Mouse (Mus musculus) lung, postnatal 25 days (tissue): Measurements from ENCODE around the gene Rbp7.
"Not testable (repeated sequence)": the region's sequence is repeated elsewhere in the genome, so short reads cannot be mapped to it uniquely, and the experiment has no call there.

Experiments used
- DNase-seq: peaks from one replicate; pipeline ENCODE4 v3.0.0; 2022; ENCODE audit warnings: low spot score

Gene Rbp7

GRCm38 (mm10) chr4:149454879-149455278, at the start of gene Rbp7:
Rbp7 (minus strand) TSS chr4:149454978.
- DNase-seq = no peak

DNA sequence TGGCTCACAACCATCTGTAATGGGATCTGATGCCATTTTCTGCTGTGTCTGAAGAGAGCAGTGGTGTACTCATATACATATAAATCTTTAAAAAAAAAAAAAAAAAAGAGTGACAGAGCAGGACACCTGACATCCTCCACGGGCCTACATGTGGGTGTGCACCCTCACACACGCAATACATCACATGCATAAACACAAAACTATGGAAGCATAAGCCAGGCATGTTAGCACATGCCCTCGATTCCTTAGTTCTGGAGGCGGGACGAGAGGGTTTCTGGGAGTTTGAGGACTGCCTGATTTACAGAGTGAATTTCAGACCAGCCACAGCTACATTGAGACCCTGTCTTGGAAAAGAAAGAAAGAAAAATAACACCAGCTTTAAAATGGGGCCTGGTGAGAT, 49.6 kb upstream of the Rbp7 start:
- DNase-seq = no peak

- DNase-seq = no peak
These were observed 45.0 kb upstream of the Rbp7 start for GRCm38 (mm10) chr4:149499790-149500189.

GRCm38 (mm10) chr4:149498901-149499300, 44.1 kb upstream of the Rbp7 start:
- DNase-seq = no peak

DNA sequence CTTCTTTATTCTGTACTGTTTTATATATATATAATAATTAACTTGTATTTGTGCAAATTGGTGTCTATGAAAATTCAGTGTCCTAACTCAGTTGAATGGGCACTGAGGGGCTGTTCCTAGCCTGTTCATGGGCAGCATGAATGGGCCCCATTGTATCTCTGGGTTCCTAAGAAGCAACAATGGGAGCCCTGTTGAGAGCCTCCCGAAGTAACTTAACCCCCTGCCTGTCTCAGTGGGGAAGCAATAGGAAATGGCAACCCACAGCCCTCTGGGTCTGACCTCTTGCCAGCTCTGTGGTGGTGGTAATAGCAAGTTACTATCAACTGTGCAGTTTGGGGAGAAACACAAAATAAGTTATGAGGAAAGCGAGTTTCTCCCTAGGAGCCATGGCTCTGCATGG, 41.8 kb upstream of the Rbp7 start:
- DNase-seq = no peak

DNA sequence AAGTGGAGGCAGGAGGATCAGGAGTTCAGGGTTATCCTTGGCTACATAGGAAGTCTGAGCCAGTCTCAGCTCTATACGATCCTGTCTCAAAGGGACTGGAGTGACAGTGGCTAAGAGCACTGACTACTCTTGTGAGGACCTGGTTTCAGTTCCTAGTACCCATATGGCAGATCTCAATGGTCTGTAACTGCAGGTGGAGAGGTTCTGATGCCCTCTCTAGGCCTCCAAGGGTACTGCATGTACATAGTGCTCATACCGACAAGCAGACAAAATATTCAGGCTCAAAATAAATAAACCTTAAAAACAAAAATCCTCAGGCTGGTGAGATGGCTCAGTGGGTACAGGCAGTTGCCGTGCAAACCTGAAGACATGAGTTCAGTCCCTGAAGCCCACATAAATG, 36.4 kb upstream of the Rbp7 start:
- DNase-seq = no peak

- DNase-seq = peak; percentile 12
These were observed 34.9 kb upstream of the Rbp7 start for GRCm38 (mm10) chr4:149489415-149490240.

GRCm38 (mm10) chr4:149487729-149488128, 33.0 kb upstream of the Rbp7 start:
- DNase-seq = no peak

DNA sequence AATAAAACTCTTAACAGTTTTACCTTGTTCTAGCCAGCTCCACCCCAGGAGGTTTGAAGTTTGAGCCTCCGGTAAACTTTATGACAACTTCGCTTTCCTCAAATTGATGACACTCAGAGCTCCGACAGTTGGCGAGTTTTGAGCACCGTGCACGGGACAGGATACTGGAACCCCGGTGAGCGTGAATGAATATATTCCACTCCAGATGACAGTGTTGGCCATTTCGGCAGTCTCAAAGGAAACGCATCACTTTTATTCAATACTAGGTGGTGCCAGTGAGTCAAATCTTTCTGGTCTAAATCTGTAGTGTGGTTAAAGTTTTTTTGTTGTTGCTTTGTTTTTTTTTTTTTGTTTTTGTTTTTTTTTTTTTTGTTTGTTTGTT, 31.0 kb upstream of the Rbp7 start:
- peak; percentile 34 for DNase-seq

GRCm38 (mm10) chr4:149485053-149485824, 30.5 kb upstream of the Rbp7 start, which contains the start of the genes Nmnat1 and Lzic:
Nmnat1 (minus strand) TSS chr4:149485202.
Lzic (plus strand) TSS chr4:149485229.
- DNase-seq = peak; percentile 93

DNA sequence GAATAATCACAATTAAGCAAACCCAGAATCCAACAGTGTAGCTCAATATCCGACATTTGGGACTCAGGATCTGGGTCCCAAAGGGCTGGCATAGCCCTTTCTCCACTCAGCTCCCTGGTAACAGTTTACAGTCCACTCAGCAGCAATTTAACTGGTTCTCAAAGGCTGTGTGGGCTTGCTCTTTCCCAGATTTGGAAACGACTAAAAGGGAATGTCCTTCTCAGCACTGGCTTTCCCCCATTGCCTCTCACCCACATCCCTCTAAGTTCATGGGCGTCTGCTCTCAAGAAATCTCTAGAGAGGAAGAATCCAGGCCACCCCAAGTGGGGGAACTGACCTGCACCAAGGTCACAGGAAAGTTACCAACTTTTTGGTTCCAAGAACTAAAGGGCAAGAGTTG, 29.8 kb upstream of the Rbp7 start:
- DNase-seq = no peak

GRCm38 (mm10) chr4:149477078-149477477, 22.3 kb upstream of the Rbp7 start, which contains the start of gene Tmem274:
Tmem274 (plus strand) TSS chr4:149477378.
- no peak for DNase-seq

DNA sequence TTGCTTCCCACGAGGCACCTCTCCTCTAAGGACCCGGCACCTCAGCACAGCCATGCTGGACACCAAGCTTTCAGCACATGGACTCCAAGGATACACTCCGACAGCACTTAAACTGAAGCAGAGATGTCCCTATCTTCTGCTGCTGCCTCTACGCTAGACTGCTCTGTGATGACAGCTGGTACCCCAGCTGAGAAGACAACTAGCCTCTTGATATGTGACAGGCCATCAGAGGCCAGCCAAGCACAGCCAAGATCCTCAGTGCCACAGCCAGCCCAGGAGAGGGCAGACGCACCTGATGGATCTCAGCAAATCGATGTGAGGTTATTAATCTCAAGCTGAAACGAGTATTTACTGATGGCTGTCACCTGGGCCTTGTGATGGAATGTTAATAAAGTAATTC, 20.3 kb upstream of the Rbp7 start:
- no peak for DNase-seq

GRCm38 (mm10) chr4:149469557-149469956, 14.8 kb upstream of the Rbp7 start:
- peak; percentile 17 for DNase-seq

- no peak for DNase-seq
These were observed 8.7 kb upstream of the Rbp7 start for GRCm38 (mm10) chr4:149463435-149463950.

DNA sequence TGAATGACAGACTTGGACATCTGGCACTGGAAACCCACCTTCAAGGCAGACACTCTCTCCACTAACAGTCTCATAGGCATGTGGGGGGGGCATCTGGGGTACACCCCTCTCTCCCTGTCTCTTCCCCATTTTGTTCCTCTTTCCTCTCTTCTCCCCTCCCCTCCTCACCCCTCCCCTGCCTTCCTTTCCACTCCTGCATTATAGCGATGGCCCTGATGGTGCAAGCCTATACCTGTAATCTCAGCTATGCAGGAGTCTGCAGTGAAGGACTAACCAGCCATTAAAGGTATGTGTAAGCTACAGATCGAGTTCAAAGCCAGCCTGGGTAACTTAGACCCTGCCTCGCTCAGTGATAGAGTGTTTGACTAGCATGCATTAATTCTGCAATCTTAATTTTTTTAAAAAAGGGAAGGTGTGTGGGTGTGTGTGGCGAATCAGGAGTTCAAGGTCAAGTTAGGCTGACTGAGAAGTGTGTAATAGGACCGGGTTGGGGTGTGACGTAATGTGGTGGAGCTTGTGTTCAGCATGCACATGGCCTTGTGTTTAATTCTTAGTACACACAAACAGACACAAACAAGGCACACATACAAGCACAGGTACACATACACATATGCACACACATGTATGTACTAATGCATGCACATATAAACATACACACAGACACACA, 7.7 kb upstream of the Rbp7 start:
- no peak for DNase-seq

GRCm38 (mm10) chr4:149461579-149462304, 7.0 kb upstream of the Rbp7 start:
- no peak for DNase-seq

- DNase-seq = not testable (repeated sequence)
These were observed 5.7 kb upstream of the Rbp7 start for GRCm38 (mm10) chr4:149460475-149460874.

GRCm38 (mm10) chr4:149459425-149459824, 4.6 kb upstream of the Rbp7 start:
- no peak for DNase-seq

- DNase-seq = no peak
These were observed 3.7 kb upstream of the Rbp7 start for GRCm38 (mm10) chr4:149458526-149458925.

GRCm38 (mm10) chr4:149457831-149458430, 3.2 kb upstream of the Rbp7 start:
- DNase-seq = no peak
